Mouse (Mus musculus) midbrain, embryonic 12.5 days (tissue): ENCODE measurements around the gene Slc4a4. TPM values are rescaled to one million over a fixed set of nuclear protein-coding genes. Genes with fewer than 3 reads are reported as not detected.
"Not testable (repeated sequence)": the region's sequence is repeated elsewhere in the genome, so short reads cannot be mapped to it uniquely, and the experiment has no call there.

Experiments
- ATAC-seq: fragments of 200-750 bp; cut with Nextera tagmentation; 2 replicates; pipeline ENCODE4 v1.8.0; 2017; ENCODE audit warnings: low read depth, moderate TSS enrichment, moderate library complexity; ENCODE audit not compliant: low FRiP score
- H3K27ac ChIP-seq: fragments of 300-500 bp; sonication (generic); replicated peaks from 2 replicates; pipeline ENCODE4 v1.5.1; 2016; ENCODE audit warnings: mild to moderate bottlenecking
- H3K27me3 ChIP-seq: fragments of 300-500 bp; sonication (generic); 2 replicates; pipeline ENCODE4 v1.6.1; 2016; ENCODE audit warnings: mild to moderate bottlenecking
- H3K36me3 ChIP-seq: fragments of 300-500 bp; sonication (generic); 2 replicates; pipeline ENCODE4 v1.6.1; 2016
- H3K4me1 ChIP-seq: fragments of 300-500 bp; sonication (generic); 2 replicates; pipeline ENCODE4 v1.6.1; 2016
- H3K4me2 ChIP-seq: fragments of 300-500 bp; sonication (generic); replicated peaks from 2 replicates; pipeline ENCODE4 v1.6.1; 2016; ENCODE audit warnings: mild to moderate bottlenecking, moderate library complexity
- H3K4me3 ChIP-seq: fragments of 300-500 bp; sonication (generic); 2 replicates; pipeline ENCODE4 v1.5.1; 2016; ENCODE audit warnings: mild to moderate bottlenecking
- H3K9ac ChIP-seq: fragments of 300-500 bp; sonication (generic); replicated peaks from 2 replicates; pipeline ENCODE4 v1.6.1; 2016; ENCODE audit warnings: mild to moderate bottlenecking, moderate library complexity
- H3K9me3 ChIP-seq: fragments of 300-500 bp; sonication (generic); 2 replicates; pipeline ENCODE4 v1.6.1; 2016; ENCODE audit warnings: mild to moderate bottlenecking
- WGBS: fragments of 180-500 bp; shearing (Covaris S2); methylation state at CpG from one replicate; pipeline ENCODE4 v1.1.7; 2016; 5-methylcytosine and 5-hydroxymethylcytosine counted together
- polyA plus RNA-seq: library from polyadenylated mRNA; unstranded; fragments of >200 nt; fragmentation: Nextera tagmentation; extraction: Ambion mirVana; gene quantifications from 2 replicates; pipeline ENCODE4 v1.2.1, GENCODE M21; 2016

Slc4a4 gene
- polyA plus RNA-seq, 1 experiment from 2014 or later = 3.0 TPM

- Histone ChIP-seq H3K4me3 (no peak overlapping the region), H3K9me3 (no peaks in the 10 kb centered on the region), H3K27me3 (no peaks in the 10 kb centered on the region), H3K9ac (no peak overlapping the region), H3K4me1 (no peaks in the 10 kb centered on the region), H3K27ac (no peak overlapping the region), H3K36me3 (no peaks in the 10 kb centered on the region), H3K4me2 (no peak overlapping the region)
- 33% methylated on average over 4 of the region's 4 CpGs for WGBS
- ATAC-seq = no peak
Measured at GRCm38 (mm10) chr5:89098121-89098520, 211.5 kb downstream of the Slc4a4 start.

- Histone ChIP-seq H3K9ac (no peak overlapping the region), H3K4me1 (no peaks in the 10 kb centered on the region), H3K4me3 (no peak overlapping the region), H3K36me3 (no peaks in the 10 kb centered on the region), H3K4me2 (no peak overlapping the region), H3K27me3 (no peaks in the 10 kb centered on the region), H3K9me3 (no peaks in the 10 kb centered on the region), H3K27ac (no peak overlapping the region)
- WGBS = 75% methylated on average over 3 of the region's 3 CpGs
- ATAC-seq = no peak
Measured at GRCm38 (mm10) chr5:89099886-89100285, 213.3 kb downstream of the Slc4a4 start.

- Histone ChIP-seq H3K4me1 (no peaks in the 10 kb centered on the region), H3K4me2 (no peak overlapping the region), H3K27ac (no peak overlapping the region), H3K9me3 (no peaks in the 10 kb centered on the region), H3K4me3 (no peak overlapping the region), H3K36me3 (no peaks in the 10 kb centered on the region), H3K27me3 (no peaks in the 10 kb centered on the region), H3K9ac (no peak overlapping the region)
- no peak for ATAC-seq
- WGBS = 77% methylated on average over 4 of the region's 4 CpGs
Measured at GRCm38 (mm10) chr5:89102560-89102959, 215.9 kb downstream of the Slc4a4 start.

- WGBS = 60% methylated on average over 9 of the region's 9 CpGs
- Histone ChIP-seq H3K4me3 (no peak overlapping the region), H3K9ac (no peak overlapping the region), H3K27ac (no peak overlapping the region), H3K36me3 (no peaks in the 10 kb centered on the region), H3K4me2 (no peak overlapping the region), H3K27me3 (no peaks in the 10 kb centered on the region), H3K9me3 (no peaks in the 10 kb centered on the region), H3K4me1 (no peaks in the 10 kb centered on the region)
- no peak for ATAC-seq
Measured at GRCm38 (mm10) chr5:89105346-89105745, 218.7 kb downstream of the Slc4a4 start.

- H3K4me1 ChIP-seq = no peaks in the 10 kb centered on the region
- H3K36me3 ChIP-seq = no peaks in the 10 kb centered on the region
- H3K9me3 ChIP-seq = no peaks in the 10 kb centered on the region
- H3K27ac ChIP-seq = no peak overlapping the region
- H3K9ac ChIP-seq = no peak overlapping the region
- no peaks in the 10 kb centered on the region for H3K27me3 ChIP-seq
- H3K4me2 ChIP-seq = no peak overlapping the region
- ATAC-seq = no peak
- H3K4me3 ChIP-seq = no peak overlapping the region
Measured at GRCm38 (mm10) chr5:89106217-89106616, 219.6 kb downstream of the Slc4a4 start.

GRCm38 (mm10) chr5:89108809-89109208 lies 222.2 kb downstream of the Slc4a4 start:
- WGBS = 68% methylated on average over 1 of the region's 1 CpGs
- H3K36me3 ChIP-seq = no peaks in the 10 kb centered on the region
- no peaks in the 10 kb centered on the region for H3K27me3 ChIP-seq
- no peak overlapping the region for H3K4me3 ChIP-seq
- no peak overlapping the region for H3K27ac ChIP-seq
- H3K4me2 ChIP-seq = no peak overlapping the region
- no peak overlapping the region for H3K9ac ChIP-seq
- no peak for ATAC-seq
- no peaks in the 10 kb centered on the region for H3K9me3 ChIP-seq
- no peaks in the 10 kb centered on the region for H3K4me1 ChIP-seq

- H3K4me3 ChIP-seq = no peak overlapping the region
- no peaks in the 10 kb centered on the region for H3K4me1 ChIP-seq
- no peak overlapping the region for H3K27ac ChIP-seq
- no peak overlapping the region for H3K4me2 ChIP-seq
- no peaks in the 10 kb centered on the region for H3K36me3 ChIP-seq
- H3K9ac ChIP-seq = no peak overlapping the region
- no peaks in the 10 kb centered on the region for H3K27me3 ChIP-seq
- WGBS = 87% methylated on average over 2 of the region's 2 CpGs
- no peak for ATAC-seq
- H3K9me3 ChIP-seq = no peaks in the 10 kb centered on the region
Measured at GRCm38 (mm10) chr5:89109832-89110231, 223.2 kb downstream of the Slc4a4 start.

GRCm38 (mm10) chr5:89111987-89112386 lies 225.4 kb downstream of the Slc4a4 start:
- H3K4me2 ChIP-seq, H3K9me3 ChIP-seq, H3K4me1 ChIP-seq, H3K36me3 ChIP-seq, H3K9ac ChIP-seq, ATAC-seq, H3K27me3 ChIP-seq, H3K4me3 ChIP-seq, H3K27ac ChIP-seq: not testable (repeated sequence)
- 95% methylated on average over 14 of the region's 17 CpGs for WGBS

GRCm38 (mm10) chr5:89120881-89121280 lies 234.3 kb downstream of the Slc4a4 start:
- Histone ChIP-seq H3K27ac (no peak overlapping the region), H3K36me3 (no peaks in the 10 kb centered on the region), H3K4me1 (no peaks in the 10 kb centered on the region), H3K9me3 (no peaks in the 10 kb centered on the region), H3K27me3 (no peaks in the 10 kb centered on the region), H3K4me3 (no peak overlapping the region), H3K4me2 (no peak overlapping the region), H3K9ac (no peak overlapping the region)
- ATAC-seq = no peak
- WGBS = 85% methylated on average over 1 of the region's 1 CpGs

- Histone ChIP-seq H3K4me1 (no peaks in the 10 kb centered on the region), H3K4me2 (no peak overlapping the region), H3K9ac (no peak overlapping the region), H3K36me3 (no peaks in the 10 kb centered on the region), H3K9me3 (no peaks in the 10 kb centered on the region), H3K27me3 (no peaks in the 10 kb centered on the region), H3K4me3 (no peak overlapping the region), H3K27ac (no peak overlapping the region)
- no peak for ATAC-seq
- WGBS = 67% methylated on average over 9 of the region's 9 CpGs
Measured at GRCm38 (mm10) chr5:89123270-89123903, 236.8 kb downstream of the Slc4a4 start.

GRCm38 (mm10) chr5:89128210-89128609 lies 241.6 kb downstream of the Slc4a4 start:
- Histone ChIP-seq H3K4me3 (no peak overlapping the region), H3K9ac (no peak overlapping the region), H3K4me1 (no peaks in the 10 kb centered on the region), H3K4me2 (no peak overlapping the region), H3K9me3 (no peaks in the 10 kb centered on the region), H3K27me3 (no peaks in the 10 kb centered on the region), H3K36me3 (no peaks in the 10 kb centered on the region), H3K27ac (no peak overlapping the region)
- no peak for ATAC-seq
- WGBS = 91% methylated on average over 6 of the region's 6 CpGs

- no peak overlapping the region for H3K4me3 ChIP-seq
- no peak overlapping the region for H3K4me2 ChIP-seq
- 93% methylated on average over 11 of the region's 11 CpGs for WGBS
- no peaks in the 10 kb centered on the region for H3K27me3 ChIP-seq
- no peaks in the 10 kb centered on the region for H3K4me1 ChIP-seq
- H3K9ac ChIP-seq = no peak overlapping the region
- no peaks in the 10 kb centered on the region for H3K9me3 ChIP-seq
- no peaks in the 10 kb centered on the region for H3K36me3 ChIP-seq
- H3K27ac ChIP-seq = no peak overlapping the region
- no peak for ATAC-seq
Measured at GRCm38 (mm10) chr5:89135776-89136175, 249.2 kb downstream of the Slc4a4 start.

- Histone ChIP-seq H3K9ac (no peak overlapping the region), H3K4me2 (no peak overlapping the region), H3K4me3 (no peak overlapping the region), H3K9me3 (no peaks in the 10 kb centered on the region), H3K36me3 (no peaks in the 10 kb centered on the region), H3K27me3 (no peaks in the 10 kb centered on the region), H3K27ac (no peak overlapping the region), H3K4me1 (no peaks in the 10 kb centered on the region)
- ATAC-seq = no peak
- 99% methylated on average over 2 of the region's 2 CpGs for WGBS
Measured at GRCm38 (mm10) chr5:89140070-89140469, 253.5 kb downstream of the Slc4a4 start.
